Mouse (Mus musculus): ENCODE results near the gene Arl10.

Arl10 gene

GRCm38 (mm10) chr13:54574854-54575481 is at the start of gene Arl10:
Gene Arl10 (plus strand): TSS chr13:54575015.
- peak; percentile 63 for DNase-seq

- no peak for DNase-seq
Observed at GRCm38 (mm10) chr13:54527140-54527539, 47.7 kb upstream of the Arl10 start.

GRCm38 (mm10) chr13:54532134-54532533 is 42.7 kb upstream of the Arl10 start:
- DNase-seq, result no peak

- DNase-seq, result no peak
Observed at GRCm38 (mm10) chr13:54548036-54548435, 26.8 kb upstream of the Arl10 start.

GRCm38 (mm10) chr13:54556176-54556575 is 18.6 kb upstream of the Arl10 start:
- DNase-seq, result no peak

DNA sequence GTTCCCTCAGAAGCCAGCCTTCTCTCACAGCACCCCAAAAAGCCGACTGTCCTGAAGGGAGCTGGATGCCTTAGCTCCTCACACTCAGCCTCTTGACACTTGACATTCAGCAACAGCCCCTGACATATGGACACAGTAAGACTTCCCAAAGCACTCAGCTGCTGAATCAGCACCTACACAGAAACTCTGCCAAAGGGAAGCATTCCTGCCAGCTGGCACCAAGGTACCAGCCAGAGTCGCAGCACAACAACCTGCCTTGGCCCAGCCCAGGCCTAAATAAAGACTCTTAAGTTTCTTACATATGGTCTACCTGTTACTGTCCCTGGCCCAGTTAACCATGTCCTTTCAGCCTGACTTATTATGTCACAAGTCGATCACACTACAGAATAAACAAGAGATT is 18.0 kb upstream of the Arl10 start:
- DNase-seq, result peak; percentile 94

- DNase-seq, result no peak
Observed at GRCm38 (mm10) chr13:54557652-54558051, 17.2 kb upstream of the Arl10 start.

DNA sequence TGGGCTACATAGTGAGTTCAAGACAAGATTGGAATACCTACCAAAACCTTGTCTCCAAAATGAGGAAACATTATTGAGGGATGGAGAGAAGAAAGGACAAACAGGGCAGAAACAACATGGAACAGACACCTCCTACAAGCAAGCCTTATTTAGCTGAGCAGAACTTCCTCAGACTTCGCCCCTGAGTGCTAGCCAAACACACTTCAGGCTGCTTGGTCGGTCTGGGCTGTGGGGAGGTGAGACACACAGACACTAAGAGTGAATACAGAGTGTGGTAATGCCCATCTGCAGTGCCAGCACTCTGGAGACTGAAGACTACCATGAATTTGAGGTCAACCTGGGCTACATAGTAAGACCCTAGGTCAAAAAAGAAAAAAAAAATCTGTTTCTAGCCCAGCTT is 15.2 kb upstream of the Arl10 start:
- no peak for DNase-seq

GRCm38 (mm10) chr13:54560608-54561007 is 14.2 kb upstream of the Arl10 start:
- no peak for DNase-seq

DNA sequence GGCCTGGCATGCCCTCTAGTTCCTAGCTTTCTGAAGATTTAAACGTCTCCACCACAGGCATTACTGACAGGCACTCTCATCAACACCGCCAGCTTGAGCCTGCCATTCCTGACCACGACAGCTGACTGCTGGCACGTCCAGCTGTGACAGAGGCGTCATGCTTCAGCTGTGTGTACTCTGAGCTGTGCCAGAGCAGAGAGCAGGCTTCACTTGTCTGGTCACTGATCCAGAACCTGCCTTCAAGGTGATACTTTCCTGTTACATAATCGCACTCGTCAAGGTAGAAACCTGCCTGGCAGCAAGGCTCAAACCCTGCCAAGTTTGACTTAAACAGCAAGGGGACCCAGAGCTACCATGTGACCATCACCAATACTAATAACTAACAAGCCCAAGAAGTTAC is 12.3 kb upstream of the Arl10 start:
- no peak for DNase-seq

DNA sequence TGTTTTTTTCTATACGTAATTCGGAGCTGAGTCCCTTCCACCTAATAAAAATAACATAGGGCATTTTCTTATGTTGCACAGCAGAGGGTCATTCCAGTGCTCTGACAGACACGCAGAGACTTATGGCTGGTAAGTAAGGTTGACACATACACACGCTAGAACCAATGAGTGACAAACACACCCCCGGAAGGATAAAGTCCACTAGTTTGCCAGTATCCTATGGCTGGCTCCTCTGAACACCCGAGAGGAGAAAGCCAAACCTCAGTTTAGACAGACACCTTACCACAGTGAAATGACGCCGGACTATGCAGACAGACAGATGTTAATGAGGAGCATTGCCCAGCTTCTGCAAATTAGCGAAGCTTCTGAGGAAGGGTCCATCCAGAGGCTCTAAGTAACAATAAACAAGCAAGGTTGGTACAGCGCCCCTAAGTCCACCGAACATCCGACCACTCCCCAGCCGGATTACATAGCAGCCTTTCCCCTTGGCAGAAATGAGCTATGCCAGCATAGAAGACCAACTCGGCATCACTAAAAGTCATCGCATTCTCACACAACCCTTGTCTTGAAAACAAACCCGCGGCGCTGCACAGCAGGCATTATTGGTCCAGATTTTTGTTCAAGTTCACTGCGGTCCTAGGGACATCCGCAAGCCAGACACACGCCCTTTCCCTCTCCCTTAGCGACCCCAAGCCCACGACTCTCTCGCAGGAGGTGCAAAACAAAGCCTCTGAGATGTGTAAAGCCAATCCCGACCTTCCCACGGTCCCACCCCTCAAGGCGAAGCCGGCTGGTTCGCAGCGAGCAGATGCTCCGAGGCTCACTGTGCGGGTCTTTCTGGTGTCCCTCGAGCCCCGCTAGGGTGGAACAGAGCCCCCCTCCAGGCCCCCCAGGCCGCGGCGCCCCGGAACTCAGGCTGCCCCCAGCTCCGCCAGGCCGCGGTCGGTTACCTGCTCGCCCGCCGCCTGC is 10.3 kb upstream of the Arl10 start:
- DNase-seq, result no peak

- DNase-seq, result peak; percentile 91
Observed at GRCm38 (mm10) chr13:54565201-54565581, 9.6 kb upstream of the Arl10 start, which contains the start of gene 4833439L19Rik. Gene 4833439L19Rik (minus strand): TSS chr13:54565435.

- peak; percentile 61 for DNase-seq
Observed at GRCm38 (mm10) chr13:54565594-54566345, 9.0 kb upstream of the Arl10 start.

GRCm38 (mm10) chr13:54568380-54568779 is 6.4 kb upstream of the Arl10 start:
- no peak for DNase-seq

DNA sequence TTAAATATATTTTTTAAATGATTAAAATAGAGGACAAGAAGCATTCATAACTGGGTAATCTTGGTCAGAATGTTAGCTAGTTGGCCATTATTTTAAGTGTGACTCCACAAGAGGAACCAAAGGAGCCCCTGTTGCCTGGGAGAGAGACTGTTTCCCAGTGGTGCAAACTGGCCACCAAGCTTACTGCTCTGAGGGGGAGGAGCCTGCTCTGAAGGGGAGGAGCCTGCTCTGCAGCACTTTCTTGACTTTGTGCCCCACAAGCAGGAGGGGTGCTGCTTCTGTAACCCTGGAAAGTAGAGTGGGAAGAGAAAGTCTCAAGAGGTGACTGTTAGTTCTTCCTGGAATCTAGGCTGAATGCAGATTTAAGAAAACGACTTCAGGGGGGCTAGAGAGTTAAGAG is 5.5 kb upstream of the Arl10 start:
- no peak for DNase-seq

GRCm38 (mm10) chr13:54570736-54571135 is 4.1 kb upstream of the Arl10 start:
- no peak for DNase-seq

GRCm38 (mm10) chr13:54571637-54572036 is 3.2 kb upstream of the Arl10 start:
- DNase-seq, result no peak

DNA sequence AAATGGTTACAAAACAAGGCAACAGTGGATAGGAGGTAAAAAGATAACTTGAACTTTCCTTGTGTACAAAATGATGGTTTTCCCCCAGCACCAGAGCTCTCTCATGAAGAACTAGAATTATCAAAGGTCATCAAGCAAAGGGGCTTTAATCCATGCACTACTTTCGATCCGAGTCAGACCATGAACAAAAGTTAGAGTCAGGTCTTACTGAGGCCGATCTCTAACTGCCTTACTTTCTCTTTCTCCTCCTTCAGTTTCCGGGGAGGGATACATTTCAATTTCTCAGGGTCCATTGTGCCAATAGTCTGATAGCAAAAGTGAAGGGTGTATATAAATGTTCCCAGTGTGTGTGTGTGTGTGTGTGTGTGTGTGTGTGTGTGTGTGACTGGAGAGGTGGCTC is 2.2 kb upstream of the Arl10 start:
- DNase-seq, result no peak

DNA sequence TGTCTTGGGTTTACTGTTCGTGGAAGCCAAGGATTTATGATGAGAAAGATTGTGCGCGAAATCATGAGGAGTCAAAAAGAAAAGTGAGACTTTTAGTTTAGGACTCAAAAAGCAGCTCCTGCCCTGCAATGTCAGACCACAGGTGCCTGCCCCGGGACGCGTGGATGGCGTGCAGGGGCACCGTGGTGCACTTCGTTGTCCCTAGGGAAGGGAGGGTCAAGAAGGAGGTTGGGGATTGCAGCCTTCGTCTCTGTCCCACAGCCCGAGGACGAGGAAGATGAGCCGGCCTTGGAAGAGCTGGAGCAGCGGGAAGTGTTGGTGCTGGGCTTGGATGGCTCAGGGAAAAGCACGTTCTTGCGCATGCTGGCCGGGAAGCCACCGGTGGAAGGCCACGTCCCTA is 674 bp downstream of the Arl10 start:
- DNase-seq, result no peak

DNA sequence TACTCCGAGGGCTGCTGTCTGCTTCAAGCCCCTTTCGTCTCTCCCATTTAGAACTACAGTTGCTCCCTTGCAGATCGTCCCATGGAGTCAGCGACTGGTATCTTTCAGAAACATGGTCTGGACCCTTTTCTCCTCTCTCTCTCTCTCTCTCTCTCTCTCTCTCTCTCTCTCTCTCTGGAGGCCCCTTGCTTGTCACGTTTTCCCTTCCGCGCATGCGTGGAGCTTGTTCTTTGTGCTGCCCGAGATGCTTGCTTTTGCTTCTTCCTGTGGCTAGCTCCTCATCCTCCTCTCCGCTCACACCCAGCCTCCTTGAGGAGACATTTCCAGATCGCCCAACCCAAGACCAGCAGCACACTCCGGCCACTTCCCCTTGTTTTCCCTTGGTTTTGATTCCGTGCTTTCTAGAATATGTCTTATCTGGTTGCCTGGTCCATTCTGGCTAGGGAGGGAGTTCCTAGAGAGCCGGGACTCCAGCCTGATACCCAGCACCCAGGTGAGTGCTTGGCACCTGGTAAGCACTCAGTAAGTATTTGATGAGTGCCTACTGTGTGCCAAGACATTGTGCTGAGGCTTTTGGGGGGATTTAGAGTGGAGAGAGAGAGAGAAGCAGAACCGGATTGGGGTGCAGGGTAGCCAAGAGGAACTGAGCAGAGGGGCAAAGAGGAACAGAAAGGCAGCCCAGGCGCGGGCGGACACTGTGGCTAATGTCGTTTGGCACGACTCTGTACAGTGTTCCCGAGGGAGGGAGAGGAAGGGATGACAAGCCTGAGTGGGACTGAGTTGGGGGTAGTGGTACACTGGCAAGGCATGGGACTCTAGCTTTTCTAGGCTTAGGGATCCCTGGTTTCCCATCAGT is 3.1 kb downstream of the Arl10 start:
- no peak for DNase-seq

DNA sequence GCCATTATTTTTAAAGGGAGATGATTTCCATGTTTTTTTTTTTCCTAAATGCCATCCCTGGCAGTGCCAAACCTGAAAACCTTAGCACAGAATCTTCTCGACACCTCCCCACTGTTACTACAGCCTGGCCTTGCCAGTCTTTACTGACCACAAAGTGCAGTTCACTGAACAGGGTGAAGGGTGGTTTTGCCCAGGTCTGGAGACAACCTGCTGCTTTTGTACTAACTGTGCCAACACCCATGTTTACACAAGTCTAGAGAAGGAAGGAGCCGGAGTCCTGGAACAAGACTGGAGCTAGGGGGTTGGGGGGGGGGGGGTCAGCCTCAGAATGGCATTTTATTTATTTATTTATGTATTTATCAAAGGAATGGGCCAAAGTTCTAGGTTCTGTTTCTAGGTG is 6.6 kb downstream of the Arl10 start:
- no peak for DNase-seq

DNA sequence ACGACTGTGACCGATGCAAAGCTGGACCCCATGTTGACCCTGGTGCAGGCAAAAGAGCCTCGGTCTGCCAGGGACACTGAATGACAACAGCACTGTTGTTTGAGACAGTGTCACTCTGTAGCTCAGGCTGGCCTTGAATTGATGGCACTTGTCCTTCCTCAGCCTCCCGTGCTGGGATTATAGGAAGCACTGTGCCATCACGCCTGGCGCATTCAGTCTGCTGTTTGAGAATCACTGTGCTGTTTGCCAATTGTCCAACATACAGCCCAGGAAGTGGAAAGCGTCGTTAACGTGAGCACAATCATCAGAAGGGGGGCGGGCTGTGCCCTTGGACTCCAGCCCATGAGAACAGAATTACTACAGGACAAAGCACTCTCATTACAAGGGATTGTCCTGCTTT is 7.3 kb downstream of the Arl10 start:
- no peak for DNase-seq

DNA sequence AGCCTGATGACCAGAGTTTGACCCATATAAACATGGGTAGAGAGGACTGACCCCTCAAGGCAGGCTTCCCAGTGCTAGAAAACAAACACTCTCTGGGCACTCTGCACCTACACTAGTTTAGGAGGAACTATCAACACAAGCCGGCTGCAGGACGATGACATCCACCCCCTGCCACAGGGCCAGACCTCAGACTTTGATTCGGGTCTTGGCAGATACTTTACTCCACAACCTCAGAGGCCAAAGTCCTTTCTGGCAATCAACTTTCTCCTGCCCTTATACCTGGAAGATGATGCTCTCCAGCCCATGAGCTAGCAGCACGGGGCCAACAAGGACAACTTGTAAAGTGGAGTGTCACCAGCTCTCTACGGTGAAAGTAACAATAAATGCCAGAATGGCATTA is 8.0 kb downstream of the Arl10 start:
- DNase-seq, result no peak
